Mouse (Mus musculus) 3134 (cell line): Measurements from ENCODE around the gene Chrdl2.
"Not testable (repeated sequence)": the region's sequence is repeated elsewhere in the genome, so short reads cannot be mapped to it uniquely, and the experiment has no call there.

Source experiments
- DNase-seq: peaks from one replicate; pipeline ENCODE4 v3.0.0-alpha.2; 2011; ENCODE audit warnings: low spot score; ENCODE audit not compliant: insufficient read length; ENCODE audit errors: extremely low read depth

Chrdl2 gene

GRCm38 (mm10) chr7:100005790-100006189, at the start of gene Chrdl2:
TSS of gene Chrdl2 (plus strand) at chr7:100006172.
- DNase-seq, result no peak

DNA sequence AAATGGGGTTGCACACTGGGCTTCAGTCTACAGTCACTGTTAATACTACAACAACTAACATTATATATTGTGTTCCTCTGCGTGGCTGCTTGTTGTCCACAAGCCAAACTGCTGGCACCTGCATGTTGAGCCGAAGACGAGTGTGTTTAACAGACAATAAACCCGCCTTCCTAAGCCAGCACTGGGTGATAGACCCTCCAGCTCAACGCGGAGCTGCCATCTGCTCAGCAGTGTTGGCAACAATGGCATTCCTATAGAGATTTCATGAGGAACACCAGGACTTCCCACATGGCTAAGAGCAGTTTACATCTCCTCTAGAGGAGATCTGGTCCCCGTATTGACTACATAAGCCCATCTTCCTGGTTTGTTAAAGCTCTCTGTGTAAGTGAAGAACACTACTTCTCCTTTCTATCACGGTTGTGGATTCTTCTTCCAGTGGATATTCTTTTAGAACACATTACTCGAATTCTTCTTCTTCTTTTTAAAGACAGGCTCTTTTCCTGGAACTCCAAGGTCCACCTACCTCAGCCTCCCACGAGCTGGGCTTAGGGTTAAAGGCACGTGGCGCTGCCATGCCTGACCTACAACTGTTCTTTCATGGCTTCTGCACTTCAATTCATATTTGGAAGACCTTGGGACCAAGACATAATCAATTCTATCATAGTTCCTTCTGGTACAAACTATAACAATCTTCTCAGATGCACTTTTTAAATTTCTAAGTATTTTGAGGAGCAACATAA, 48.6 kb upstream of the Chrdl2 start:
- no peak for DNase-seq

GRCm38 (mm10) chr7:99960571-99960970, 45.4 kb upstream of the Chrdl2 start:
- DNase-seq, result not testable (repeated sequence)

DNA sequence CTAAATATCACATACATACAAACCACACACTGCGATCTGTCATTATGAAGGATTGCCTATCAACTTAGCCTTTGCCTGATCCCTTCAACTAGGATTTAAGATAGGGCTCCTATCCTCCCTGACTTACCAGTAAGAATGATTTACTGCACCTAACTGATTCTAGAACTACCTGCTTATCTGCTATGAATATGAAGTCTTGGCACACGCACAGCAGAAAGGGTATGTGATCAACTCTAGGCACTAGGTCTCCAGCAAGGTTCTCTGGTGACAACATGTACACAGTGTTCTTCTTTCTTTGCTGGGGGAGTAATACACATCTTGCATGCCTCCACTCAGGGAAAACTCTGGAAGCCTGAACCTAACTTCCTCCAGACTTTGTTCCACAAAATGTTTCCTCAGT, 44.5 kb upstream of the Chrdl2 start:
- no peak for DNase-seq

DNA sequence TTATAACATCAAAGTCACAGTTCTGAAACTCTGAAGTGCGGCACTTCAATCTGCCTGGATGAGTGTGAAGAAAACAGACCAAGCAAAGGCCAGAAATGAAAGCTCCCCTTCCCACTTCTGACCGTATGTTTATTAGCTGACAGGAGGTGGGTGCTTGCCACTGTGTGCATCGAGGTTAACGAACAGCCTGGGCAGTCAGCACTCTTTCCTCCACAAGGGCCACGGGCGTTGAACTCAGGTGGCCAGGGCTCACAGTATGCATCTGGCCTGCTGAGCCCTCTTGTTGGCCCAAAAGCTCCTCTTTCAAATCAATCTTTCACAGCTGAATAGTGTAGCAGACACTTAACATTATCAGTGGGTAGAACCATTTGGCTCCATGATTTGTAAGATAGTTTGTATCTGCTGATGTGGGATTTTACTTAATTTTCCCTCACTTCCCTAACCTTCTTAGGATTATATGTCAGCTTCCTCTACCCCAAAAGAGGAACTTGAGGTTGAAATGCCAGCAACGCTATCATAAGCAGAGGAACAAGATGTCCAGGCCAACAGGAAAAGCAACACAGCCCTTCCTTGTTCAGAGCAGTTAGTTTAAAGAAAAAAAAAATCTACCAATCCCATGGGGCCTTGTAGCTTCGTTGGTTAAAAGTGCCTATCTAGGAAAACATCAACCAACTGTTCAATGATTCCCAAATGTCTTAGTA, 43.3 kb upstream of the Chrdl2 start:
- DNase-seq, result no peak

- no peak for DNase-seq
Measured at GRCm38 (mm10) chr7:99963237-99963860, 42.6 kb upstream of the Chrdl2 start.

DNA sequence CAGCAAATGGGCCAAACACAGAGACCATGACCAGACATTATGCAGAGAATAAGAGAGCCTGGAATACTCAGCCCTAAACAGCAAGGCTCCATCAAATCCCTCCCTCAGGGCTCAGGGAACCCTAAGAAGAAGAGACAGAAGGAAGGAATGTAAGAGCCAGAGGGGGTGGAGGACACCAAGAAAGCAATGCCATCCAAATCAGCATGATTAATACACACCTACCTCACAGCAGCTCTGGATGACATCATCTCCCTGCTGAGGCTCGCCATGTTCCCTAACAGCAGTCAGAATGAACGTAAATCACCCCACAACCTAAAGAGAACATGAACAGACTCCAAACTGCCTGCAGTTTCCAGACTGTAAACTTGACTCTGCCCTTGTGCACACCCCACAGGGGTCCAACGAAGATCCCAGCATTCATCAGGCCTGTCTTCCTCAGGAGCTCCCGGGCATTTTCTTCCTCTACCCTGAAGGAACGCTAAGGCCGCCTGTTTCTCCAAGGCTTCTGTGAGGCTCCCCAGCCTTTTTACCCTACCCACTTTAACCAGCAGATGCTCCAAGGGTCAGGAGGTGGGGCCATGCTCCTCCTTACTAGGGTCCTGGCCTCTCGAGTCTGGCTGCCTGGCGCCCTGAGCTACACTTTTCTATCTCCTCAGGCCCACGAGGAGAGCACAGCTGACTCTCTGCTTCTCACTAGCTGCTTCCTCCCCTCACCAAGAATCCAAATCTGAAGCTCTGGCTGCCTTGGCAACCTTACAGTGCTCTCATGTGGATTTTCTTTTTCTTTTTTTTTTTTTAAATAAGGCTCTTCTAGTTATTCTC, 40.7 kb upstream of the Chrdl2 start:
- no peak for DNase-seq

DNA sequence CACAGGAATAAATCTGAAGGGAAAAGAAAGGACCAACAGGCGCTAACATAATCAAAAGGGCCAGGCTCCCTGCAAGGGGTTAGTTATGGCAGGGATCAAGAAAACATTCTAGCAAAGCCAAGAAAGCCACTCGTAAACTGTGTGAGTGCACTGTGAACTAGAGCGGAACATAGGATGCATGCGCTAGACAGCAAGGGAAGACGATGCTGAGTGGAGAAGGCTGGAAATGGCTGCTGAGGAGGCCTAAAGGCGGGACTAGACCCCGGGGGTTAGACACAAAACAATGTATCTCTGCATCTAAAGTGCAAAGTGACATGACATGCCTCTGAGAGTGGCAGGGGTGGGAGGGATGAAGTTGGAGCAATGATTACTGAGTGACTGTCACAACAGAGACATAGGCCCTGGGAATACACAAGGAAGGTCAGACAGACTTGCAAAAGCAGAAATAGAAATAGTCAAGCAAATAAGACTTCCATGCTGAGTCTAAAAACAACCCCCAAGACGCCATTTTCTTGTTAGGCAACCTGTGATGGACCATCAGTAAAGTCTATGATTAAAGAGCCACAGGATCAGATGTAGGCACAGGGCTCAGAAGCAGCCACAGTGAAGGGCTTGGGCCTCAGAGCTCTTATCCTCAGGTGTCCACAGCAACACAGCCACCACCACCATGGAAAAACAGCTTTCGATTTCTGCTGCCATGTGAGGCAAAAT, 39.8 kb upstream of the Chrdl2 start:
- DNase-seq, result no peak

DNA sequence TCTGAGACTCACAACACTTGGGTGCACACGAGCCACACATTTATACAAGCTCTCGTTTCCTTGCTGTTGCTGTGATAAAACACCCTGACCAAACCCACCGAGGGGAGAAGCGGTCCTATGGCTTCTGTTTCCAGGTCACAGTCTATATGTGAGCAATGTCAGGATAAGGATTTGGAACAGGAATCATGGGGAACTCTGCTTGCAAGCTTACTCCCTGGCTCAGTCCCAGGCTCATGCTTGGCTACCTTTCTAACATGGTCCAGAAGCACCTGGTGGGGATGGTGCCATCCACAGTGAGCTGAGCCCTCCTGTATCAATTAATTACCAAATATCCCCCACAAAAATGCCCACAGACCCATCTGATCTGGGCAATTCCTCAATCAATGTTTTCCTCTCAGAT, 36.8 kb upstream of the Chrdl2 start:
- no peak for DNase-seq

DNA sequence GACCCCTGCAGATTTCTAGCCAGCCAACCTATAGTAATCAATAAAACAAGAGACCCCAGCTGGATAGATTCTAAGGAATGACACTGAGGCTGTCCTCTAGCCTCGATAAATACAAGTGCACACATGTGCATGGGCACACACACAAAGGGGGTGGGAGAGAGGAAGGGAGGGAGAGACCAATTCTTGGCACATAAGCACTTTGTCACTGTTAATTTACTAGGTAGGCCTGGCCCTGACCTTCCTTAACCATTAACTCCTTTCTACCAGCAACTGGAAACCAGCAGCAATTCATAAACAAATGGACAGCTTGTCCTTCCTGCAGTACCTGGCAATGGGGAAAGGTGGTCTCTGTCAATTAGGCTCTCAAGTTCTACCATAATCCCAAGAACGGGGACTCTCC, 34.0 kb upstream of the Chrdl2 start:
- no peak for DNase-seq

DNA sequence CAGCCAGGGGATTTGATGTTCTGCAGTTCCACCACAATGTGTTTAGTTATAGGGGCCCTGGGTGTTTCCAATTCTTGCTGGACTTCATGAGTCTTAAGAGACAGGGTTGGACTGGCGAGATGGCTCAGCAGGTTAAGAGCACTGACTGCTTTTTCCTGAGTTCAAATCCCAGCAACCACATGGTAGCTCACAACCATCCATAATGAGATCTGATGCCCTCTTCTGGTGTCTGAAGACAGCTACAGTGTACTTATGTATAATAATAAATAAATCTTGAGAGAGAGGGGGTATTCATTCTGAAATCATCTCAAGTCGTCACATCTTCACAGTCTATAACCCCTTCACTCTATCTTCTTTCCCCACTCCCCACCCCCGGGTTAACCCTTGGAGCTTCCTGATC, 33.1 kb upstream of the Chrdl2 start:
- DNase-seq, result not testable (repeated sequence)

GRCm38 (mm10) chr7:99974208-99974970, 31.6 kb upstream of the Chrdl2 start:
- no peak for DNase-seq

DNA sequence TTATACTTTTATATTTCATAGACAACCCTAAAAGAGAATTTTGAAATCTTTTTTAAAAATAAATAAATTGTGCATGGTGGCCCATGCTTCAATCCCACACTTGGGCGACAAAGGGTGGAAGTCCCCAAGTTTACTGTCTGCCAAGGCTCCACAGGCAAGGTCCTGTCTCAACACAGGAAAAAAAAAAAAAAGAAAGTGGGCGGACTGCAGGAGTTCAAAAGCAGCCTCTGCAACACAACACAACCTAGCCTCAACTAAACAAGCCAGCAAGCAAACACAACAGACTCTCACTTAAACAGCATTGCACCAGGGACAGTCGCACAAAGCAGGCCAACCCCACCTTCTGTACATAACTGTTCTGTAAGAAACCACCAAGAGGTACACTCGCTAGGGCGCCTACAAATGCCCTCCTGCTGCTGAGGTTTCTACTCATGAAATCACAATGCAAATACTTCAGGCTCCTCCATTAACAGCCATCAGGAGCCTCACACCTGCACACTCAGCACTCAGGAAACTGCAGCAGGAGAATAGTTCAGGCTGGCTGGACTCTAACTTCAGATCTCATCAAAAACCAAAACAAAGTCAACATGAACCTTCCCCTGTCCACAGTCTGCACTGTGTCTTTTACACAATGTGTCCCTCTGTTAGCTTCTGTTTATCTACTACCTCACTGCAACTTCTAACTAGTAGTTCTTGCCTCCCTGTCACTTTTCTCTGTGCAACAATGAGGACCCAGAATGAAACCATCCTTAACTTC, 30.0 kb upstream of the Chrdl2 start:
- DNase-seq, result no peak

DNA sequence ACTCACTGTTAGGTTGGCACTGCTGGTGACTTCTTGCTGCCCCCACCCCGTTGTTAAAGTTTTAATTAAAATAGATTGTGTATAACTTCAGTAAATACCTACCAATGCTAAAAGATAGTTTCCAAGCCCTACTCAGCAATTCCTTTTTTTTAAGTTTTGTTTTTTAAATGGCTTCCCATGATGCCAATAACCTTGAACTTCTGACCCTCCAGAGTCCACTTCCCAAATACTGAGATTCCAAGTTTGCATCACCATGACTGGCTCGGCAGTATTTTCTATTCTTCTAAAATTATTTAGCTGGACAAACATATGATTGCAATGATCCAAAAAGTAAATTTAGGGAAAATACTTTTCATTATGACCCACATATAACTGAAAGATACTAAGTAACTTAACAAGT, 27.9 kb upstream of the Chrdl2 start:
- no peak for DNase-seq

DNA sequence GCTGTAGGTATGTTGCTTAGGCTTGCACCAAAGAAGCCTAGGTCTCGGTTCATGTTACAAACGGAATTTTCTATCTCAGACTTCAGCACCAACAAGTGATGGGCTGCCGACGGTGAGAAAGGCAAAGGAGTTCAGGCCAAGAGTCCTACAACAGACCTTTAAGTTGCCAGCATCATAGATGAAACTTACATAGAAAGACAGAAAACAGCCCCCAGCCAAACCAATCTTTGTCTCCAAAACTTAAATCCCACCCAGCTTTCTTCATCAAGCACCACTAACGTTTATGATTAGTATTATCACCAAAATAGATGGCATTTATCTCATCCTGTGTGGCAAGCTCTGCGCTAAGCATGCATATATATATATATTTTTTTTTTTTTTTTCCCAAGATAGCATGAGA, 26.9 kb upstream of the Chrdl2 start:
- no peak for DNase-seq

DNA sequence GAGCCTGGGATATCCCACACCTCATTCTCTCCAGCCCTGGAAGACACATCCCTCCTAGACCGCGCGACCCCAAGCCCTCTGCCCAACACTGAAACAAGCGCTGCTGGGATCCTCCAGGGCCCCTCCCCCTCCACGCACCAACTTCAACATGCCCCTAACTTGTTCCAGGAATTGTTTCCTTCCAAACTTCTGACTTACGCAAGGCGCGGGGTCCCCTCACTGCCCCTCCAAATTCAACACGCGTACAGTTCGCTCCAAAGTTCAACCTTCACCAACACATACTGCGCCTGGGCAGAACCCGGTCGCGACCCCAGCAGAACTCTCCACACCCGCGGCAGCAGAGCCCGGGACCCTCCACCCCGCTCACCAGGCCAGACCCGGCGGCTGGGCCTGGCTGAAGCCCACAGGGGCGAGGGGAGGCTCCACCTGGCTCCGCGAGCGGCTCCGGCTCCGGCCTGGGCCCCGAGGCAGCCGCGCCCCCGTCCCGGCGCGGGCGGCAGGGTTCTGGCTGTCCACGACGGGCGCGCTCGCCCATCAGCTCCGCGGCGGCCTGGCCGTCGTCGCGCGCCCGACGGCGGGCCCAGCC, 26.3 kb upstream of the Chrdl2 start:
- DNase-seq, result peak; percentile 57

GRCm38 (mm10) chr7:99980132-99980591, 25.8 kb upstream of the Chrdl2 start, which contains the start of gene Rnf169:
TSS of gene Rnf169 (minus strand) at chr7:99980448.
- DNase-seq, result peak; percentile 79

- peak; percentile 19 for DNase-seq
Measured at GRCm38 (mm10) chr7:99981311-99981710, 24.7 kb upstream of the Chrdl2 start.
